Mouse (Mus musculus): ENCODE results near the gene Kif1c. TPM values are rescaled to one million over a fixed set of nuclear protein-coding genes. Genes with fewer than 3 reads are reported as not detected.

Kif1c gene
- polyA plus RNA-seq, 1 experiment = 94.9 TPM

DNA sequence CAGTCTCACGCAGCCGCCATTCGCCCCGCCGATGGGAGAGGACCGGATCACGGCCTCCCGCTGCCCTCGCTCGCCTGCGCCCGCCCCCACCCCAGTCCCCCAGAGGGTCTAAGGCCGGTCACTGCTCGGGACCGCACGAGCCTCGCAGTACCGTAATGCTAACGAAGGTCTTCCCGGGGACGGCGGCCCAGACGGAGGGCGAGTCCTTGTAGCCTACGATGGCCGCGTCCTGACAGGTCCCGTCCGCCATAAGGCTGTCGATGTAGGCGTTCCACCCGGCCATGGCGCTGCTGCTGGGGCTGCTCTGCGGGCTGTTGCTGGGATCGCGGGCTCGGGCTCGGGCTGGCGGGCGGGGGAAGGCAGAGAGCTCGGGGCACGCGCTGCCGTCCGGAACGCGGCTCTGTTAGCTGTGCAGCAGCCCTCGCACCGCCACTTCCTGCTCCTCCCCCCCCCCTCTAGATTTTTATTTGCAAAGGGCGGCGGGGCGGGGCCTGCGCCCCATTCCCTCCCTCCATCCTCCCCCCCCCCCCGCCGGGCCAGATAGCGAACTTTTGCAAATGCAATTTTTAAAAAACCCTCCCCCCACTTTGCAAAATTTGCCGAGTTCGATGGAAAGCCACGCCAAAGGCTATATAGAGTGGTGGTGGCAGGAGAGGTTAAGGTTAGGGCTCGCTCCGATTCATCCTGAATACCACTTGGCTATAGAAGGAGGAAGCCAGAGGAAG is 46.0 kb upstream of the Kif1c start, which contains the start of gene Pfn1:
Gene Pfn1, minus strand, starts transcription at position 447 of the 725 bp plus-strand sequence.
- Histone ChIP-seq H3K4me1 (ENCODE audit: control insufficient read depth, insufficient read depth, low read length) (peaks cover 12% of the 10 kb centered on the region; the same call in 1 of the 2 replicates), H3K27me3 (replicated peaks; ENCODE audit: control insufficient read depth, insufficient read depth, low read length) (no peaks in the 10 kb centered on the region), H3K27ac (ENCODE audit: insufficient read depth, low read depth, low read length) (peak within 1 kb of the TSS; percentile 100), H3K36me3 (ENCODE audit: control insufficient read depth, insufficient read depth, low read length) (peaks cover 6% of the 10 kb centered on the region; the same call in 1 of the 2 replicates), H3K4me3 (ENCODE audit: insufficient read depth, low read depth, low read length) (peak within 1 kb of the TSS; percentile 100)
- DNase-seq = peak; percentile 83
- peak; percentile 82 for TF ChIP-seq POLR2A (IDR thresholded peaks at IDR 0.05; ENCODE audit: low read depth, low read length)
- TF ChIP-seq CTCF (conservative IDR thresholded peaks at IDR 0.05; ENCODE audit: insufficient read depth, insufficient read length, low read depth, low read length) = no peak
- under 1% methylated on average over 45 of the region's 61 CpGs for WGBS

DNA sequence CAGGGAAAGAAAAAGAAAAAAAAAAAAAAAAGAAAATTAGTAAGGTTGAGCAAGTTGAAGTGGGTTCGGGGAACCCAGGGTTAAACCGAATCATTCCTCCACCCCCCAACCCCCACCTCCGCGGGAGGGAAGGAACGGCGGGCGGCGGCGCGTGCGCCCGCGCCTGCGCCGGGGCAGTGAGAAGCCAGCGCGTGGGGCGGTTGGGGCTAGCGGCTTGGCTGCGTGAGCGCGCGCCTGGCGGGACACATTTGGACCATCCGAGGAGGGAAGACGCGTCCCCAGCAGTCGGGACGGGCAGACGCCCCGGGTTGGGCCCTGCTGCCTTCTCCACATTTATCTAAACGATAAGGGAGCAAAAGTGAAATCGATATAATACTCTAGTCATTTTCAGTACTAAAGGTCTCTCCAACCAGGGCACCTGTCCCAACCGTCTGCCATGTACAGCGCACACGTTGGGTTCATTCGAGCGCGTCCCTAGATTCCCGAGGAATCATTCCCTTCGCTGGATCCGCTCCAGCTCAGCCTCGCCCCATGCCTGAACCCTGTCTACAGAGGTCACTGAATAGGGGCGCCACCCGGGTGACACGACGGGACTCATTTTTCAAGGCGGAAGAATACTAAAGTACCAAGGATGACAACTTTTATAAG is 45.3 kb upstream of the Kif1c start:
- peak overlapping the region; percentile 93 for H3K27ac ChIP-seq (ENCODE audit: insufficient read depth, low read depth, low read length)
- DNase-seq = peak; percentile 86
- H3K4me3 ChIP-seq (ENCODE audit: insufficient read depth, low read depth, low read length) = peak overlapping the region; percentile 100
- TF ChIP-seq CTCF (conservative IDR thresholded peaks at IDR 0.05; ENCODE audit: insufficient read depth, insufficient read length, low read depth, low read length) (no peak), POLR2A (IDR thresholded peaks at IDR 0.05; ENCODE audit: low read depth, low read length) (peak; percentile 38)
- H3K36me3 ChIP-seq (ENCODE audit: control insufficient read depth, insufficient read depth, low read length) = peaks cover 6% of the 10 kb centered on the region; the same call in 1 of the 2 replicates
- no peaks in the 10 kb centered on the region for H3K27me3 ChIP-seq (replicated peaks; ENCODE audit: control insufficient read depth, insufficient read depth, low read length)
- H3K4me1 ChIP-seq (ENCODE audit: control insufficient read depth, insufficient read depth, low read length) = peaks cover 12% of the 10 kb centered on the region; the same call in 1 of the 2 replicates
- under 1% methylated on average over 48 of the region's 48 CpGs for WGBS

DNA sequence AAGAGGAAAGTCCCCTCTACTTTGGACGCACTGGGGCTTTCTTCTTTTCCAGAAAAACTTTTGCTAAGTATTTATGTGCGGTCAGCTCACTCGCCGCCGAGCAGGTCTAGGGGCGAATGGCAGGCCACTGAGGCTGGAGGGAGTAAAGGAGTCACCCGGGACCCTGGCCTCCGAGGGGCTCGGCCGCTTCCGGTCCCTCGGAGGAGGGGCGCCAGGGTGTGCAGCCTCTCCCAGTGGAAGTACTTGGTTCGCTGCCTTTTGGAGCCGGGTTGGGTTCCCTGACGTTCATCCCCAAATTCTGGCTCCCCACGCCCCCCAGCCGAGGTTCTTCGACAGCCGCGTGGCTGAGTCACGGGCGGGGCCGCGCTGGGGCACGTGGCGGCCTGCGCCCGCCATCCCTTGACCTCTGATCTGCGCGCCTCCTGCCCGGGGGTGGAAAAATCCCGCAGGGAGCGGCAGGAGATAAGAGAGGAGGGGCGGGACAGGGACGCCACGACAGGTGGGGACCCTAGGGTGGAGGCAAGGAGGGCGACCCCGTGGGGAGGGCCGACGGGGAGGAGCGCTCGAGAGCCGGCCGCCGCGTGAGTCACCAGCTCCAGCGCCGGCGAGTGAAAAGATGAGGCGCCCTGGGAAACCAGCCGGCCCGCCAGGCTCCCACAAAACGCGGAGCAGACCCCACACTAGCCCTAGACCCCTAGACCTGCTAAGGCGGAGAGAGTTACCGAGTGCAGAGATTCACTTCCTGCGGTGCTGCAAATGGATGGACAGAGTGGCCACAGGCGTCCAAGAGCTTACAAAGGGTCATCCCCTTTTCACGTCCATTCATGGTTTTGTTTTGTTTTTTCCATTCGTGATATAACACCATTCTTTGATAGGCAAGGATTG is 44.5 kb upstream of the Kif1c start:
- WGBS = 3% methylated on average over 61 of the region's 61 CpGs
- Histone ChIP-seq H3K36me3 (ENCODE audit: control insufficient read depth, insufficient read depth, low read length) (peaks cover 3% of the 10 kb centered on the region; the same call in 1 of the 2 replicates), H3K27ac (ENCODE audit: insufficient read depth, low read depth, low read length) (peak overlapping the region; percentile 93), H3K27me3 (replicated peaks; ENCODE audit: control insufficient read depth, insufficient read depth, low read length) (no peaks in the 10 kb centered on the region), H3K4me3 (ENCODE audit: insufficient read depth, low read depth, low read length) (peak overlapping the region; percentile 100), H3K4me1 (ENCODE audit: control insufficient read depth, insufficient read depth, low read length) (peaks cover 12% of the 10 kb centered on the region; the same call in 1 of the 2 replicates)
- no peak for TF ChIP-seq CTCF (conservative IDR thresholded peaks at IDR 0.05; ENCODE audit: insufficient read depth, insufficient read length, low read depth, low read length)
- TF ChIP-seq POLR2A (IDR thresholded peaks at IDR 0.05; ENCODE audit: low read depth, low read length) = no peak
- peak; percentile 58 for DNase-seq

DNA sequence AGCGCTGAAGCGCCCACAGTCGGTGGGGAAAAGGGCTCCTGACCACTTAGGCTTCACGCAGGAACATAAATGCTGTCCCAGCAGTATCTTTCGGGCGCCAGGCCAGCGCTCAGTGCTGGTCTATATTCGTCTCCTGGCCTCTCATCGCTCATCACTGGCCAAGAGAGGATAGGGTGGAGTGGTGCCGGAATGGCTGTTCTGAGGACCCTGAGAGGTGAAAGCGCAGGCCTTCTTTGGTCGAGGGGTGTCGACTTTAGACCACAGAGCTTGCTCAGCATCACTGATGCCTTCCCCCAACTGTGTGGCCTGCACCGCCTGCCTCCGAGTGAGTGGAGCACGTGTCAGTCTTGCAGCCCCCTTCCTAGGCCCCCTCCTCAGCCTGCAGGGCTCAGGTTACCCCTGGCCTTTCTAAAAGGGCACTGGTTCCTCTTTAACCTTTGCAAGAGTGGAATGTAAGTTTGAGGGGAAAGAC is 43.9 kb upstream of the Kif1c start:
- H3K36me3 ChIP-seq (ENCODE audit: control insufficient read depth, insufficient read depth, low read length) = no peaks in the 10 kb centered on the region; the same call in 1 of the 2 replicates
- H3K4me3 ChIP-seq (ENCODE audit: insufficient read depth, low read depth, low read length) = peak overlapping the region; percentile 100
- peak overlapping the region; percentile 93 for H3K27ac ChIP-seq (ENCODE audit: insufficient read depth, low read depth, low read length)
- peak; percentile 64 for DNase-seq
- no peak for TF ChIP-seq CTCF (conservative IDR thresholded peaks at IDR 0.05; ENCODE audit: insufficient read depth, insufficient read length, low read depth, low read length)
- no peak for TF ChIP-seq POLR2A (IDR thresholded peaks at IDR 0.05; ENCODE audit: low read depth, low read length)
- no peaks in the 10 kb centered on the region for H3K27me3 ChIP-seq (replicated peaks; ENCODE audit: control insufficient read depth, insufficient read depth, low read length)
- 49% methylated on average over 16 of the region's 16 CpGs for WGBS
- H3K4me1 ChIP-seq (ENCODE audit: control insufficient read depth, insufficient read depth, low read length) = peaks cover 12% of the 10 kb centered on the region; the same call in 1 of the 2 replicates

DNA sequence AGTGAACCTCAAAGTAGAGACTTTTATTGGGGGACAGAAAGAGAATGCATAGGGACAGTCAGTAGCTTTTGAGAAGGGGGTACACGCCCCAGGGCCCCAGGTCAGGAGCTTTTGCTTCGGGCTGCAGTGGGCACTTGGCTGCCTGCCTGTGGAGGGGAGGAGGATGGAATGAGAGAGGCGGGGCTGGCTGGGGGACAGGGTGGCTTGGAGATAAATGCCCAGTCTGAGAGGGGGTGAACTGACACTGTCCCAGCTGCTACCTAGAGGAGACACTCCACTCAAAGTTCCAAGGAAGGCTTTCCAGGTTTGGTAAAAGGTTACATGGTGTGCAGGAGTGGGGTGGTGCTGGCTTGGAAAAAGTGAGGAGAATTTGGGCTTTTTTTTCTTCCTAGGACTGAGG is 43.4 kb upstream of the Kif1c start, which contains the start of gene Eno3:
Gene Eno3, plus strand, starts transcription at position 239 of the 400 bp plus-strand sequence.
- no peaks in the 10 kb centered on the region for H3K36me3 ChIP-seq (ENCODE audit: control insufficient read depth, insufficient read depth, low read length)
- TF ChIP-seq POLR2A (IDR thresholded peaks at IDR 0.05; ENCODE audit: low read depth, low read length) (no peak), CTCF (conservative IDR thresholded peaks at IDR 0.05; ENCODE audit: insufficient read depth, insufficient read length, low read depth, low read length) (no peak)
- H3K4me1 ChIP-seq (ENCODE audit: control insufficient read depth, insufficient read depth, low read length) = peaks cover 10% of the 10 kb centered on the region; the same call in 1 of the 2 replicates
- H3K27me3 ChIP-seq (replicated peaks; ENCODE audit: control insufficient read depth, insufficient read depth, low read length) = no peaks in the 10 kb centered on the region
- peak within 1 kb of the TSS; percentile 100 for H3K4me3 ChIP-seq (ENCODE audit: insufficient read depth, low read depth, low read length)
- H3K27ac ChIP-seq (ENCODE audit: insufficient read depth, low read depth, low read length) = peak within 1 kb of the TSS; percentile 93
- no peak for DNase-seq
- WGBS = 64% methylated on average over 3 of the region's 3 CpGs

DNA sequence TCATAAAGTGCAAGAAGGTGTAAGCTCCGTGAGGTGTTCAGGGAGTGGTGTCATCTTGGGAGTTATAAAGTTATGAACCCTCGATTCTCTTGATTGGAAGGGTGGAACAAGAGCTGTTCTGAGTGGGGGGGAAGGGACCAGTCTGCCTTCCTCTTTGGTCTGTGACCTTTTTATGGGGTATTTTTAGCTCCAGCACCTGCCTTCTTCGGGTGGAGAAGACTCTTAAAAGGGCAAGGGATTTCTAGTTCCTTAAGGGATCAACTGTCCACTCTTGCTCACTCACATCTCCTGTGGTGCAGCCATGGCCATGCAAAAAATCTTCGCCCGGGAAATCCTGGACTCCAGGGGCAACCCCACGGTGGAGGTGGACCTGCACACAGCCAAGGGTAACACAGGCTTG is 42.8 kb upstream of the Kif1c start:
- peaks cover 7% of the 10 kb centered on the region; the same call in 1 of the 2 replicates for H3K4me1 ChIP-seq (ENCODE audit: control insufficient read depth, insufficient read depth, low read length)
- WGBS = 53% methylated on average over 6 of the region's 6 CpGs
- H3K27me3 ChIP-seq (replicated peaks; ENCODE audit: control insufficient read depth, insufficient read depth, low read length) = no peaks in the 10 kb centered on the region
- H3K36me3 ChIP-seq (ENCODE audit: control insufficient read depth, insufficient read depth, low read length) = no peaks in the 10 kb centered on the region
- no peak for TF ChIP-seq CTCF (conservative IDR thresholded peaks at IDR 0.05; ENCODE audit: insufficient read depth, insufficient read length, low read depth, low read length)
- TF ChIP-seq POLR2A (IDR thresholded peaks at IDR 0.05; ENCODE audit: low read depth, low read length) = no peak
- no peak overlapping the region for H3K4me3 ChIP-seq (ENCODE audit: insufficient read depth, low read depth, low read length)
- DNase-seq = no peak
- no peak overlapping the region for H3K27ac ChIP-seq (ENCODE audit: insufficient read depth, low read depth, low read length)

All from kidney, adult 2 months (tissue).